ENCODE assay signal across 15 mouse cellular contexts in genomic region chr5:111791089-111791561, GRCm38 (mm10). TPM values are rescaled to one million over a fixed set of nuclear protein-coding genes. Genes with fewer than 3 reads are reported as not detected.
DNase-seq lines count a peak whose midpoint lies in the region; ATAC-seq lines count a peak whose summit lies in the region.
"Had no signal": no experiment of that assay in that cellular context is flagged by ENCODE, and none has a peak within 500 bp of the region (broad histone marks: within the 10 kb centered on the region; RNA-seq: fewer than 3 reads in every experiment).

No protein-coding gene starts in this region.

- no peak for DNase-seq in heart, adult 8-10 months (ENCODE audit: low spot score)
- DNase-seq in lung, postnatal 14 days = no peak
- DNase-seq in left cerebral cortex, adult 9 months (ENCODE audit: low spot score in 2 of 2) = peak; percentile 50 to 66
- peak; percentile 83 for DNase-seq in telencephalon, adult 2 months (ENCODE audit: low read depth, low spot score)
- DNase-seq in urinary bladder, postnatal 36 days (ENCODE audit: low spot score in 2 of 2) = no peak
- DNase-seq: adrenal gland, adult 2 months; cerebellum, postnatal 36 days; layer of hippocampus, postnatal 36 days; thymus, postnatal 25 days had no signal

- H3K4me2 ChIP-seq in heart, embryonic 12.5 days = no peak overlapping the region
- no peak overlapping the region for H3K4me2 ChIP-seq in lung, embryonic 15.5 days
- H3K4me2 ChIP-seq: embryonic facial prominence, embryonic 15.5 days; hindbrain, embryonic 14.5 days; liver, embryonic 15.5 days; midbrain, embryonic 11.5 days had no signal

- no peak for ATAC-seq in heart, embryonic 12.5 days (ENCODE audit: insufficient number of reproducible peaks, low FRiP score)
- ATAC-seq in lung, embryonic 15.5 days (ENCODE audit: borderline replicate concordance, extremely low read depth, low FRiP score, low TSS enrichment) = no peak

- H3K36me3 ChIP-seq in heart, embryonic 12.5 days = no peaks in the 10 kb centered on the region
- H3K36me3 ChIP-seq in lung, embryonic 15.5 days = no peaks in the 10 kb centered on the region
- H3K36me3 ChIP-seq: embryonic facial prominence, embryonic 15.5 days; liver, embryonic 15.5 days had no signal

- H3K4me3 ChIP-seq in heart, embryonic 12.5 days = no peak overlapping the region
- H3K4me3 ChIP-seq in lung, embryonic 15.5 days = no peak overlapping the region
- H3K4me3 ChIP-seq: embryonic facial prominence, embryonic 15.5 days; liver, embryonic 15.5 days had no signal

- H3K27me3 ChIP-seq in heart, embryonic 12.5 days (replicated peaks) = 0 out of 2 replicates have a peak, but pooled peaks cover under 1% of the 10 kb centered on the region
- H3K27me3 ChIP-seq in lung, embryonic 15.5 days = no peaks in the 10 kb centered on the region
- H3K27me3 ChIP-seq: embryonic facial prominence, embryonic 15.5 days; liver, embryonic 15.5 days had no signal

- no peak overlapping the region for H3K9ac ChIP-seq in heart, embryonic 12.5 days
- H3K9ac ChIP-seq in lung, embryonic 15.5 days = no peak overlapping the region
- H3K9ac ChIP-seq: embryonic facial prominence, embryonic 15.5 days; hindbrain, embryonic 14.5 days; liver, embryonic 15.5 days had no signal

- H3K4me1 ChIP-seq in heart, embryonic 12.5 days (replicated peaks) = peaks cover 54% of the 10 kb centered on the region
- peaks cover 26% of the 10 kb centered on the region for H3K4me1 ChIP-seq in lung, embryonic 15.5 days
- H3K4me1 ChIP-seq: liver, embryonic 15.5 days had no signal

- H3K9me3 ChIP-seq in heart, embryonic 12.5 days (replicated peaks) = no peaks in the 10 kb centered on the region
- H3K9me3 ChIP-seq in lung, embryonic 15.5 days = no peaks in the 10 kb centered on the region
- H3K9me3 ChIP-seq: embryonic facial prominence, embryonic 15.5 days; liver, embryonic 15.5 days had no signal

- WGBS in heart, embryonic 12.5 days = 34% methylated on average over 5 of the region's 5 CpGs
- WGBS in lung, embryonic 15.5 days = 65% methylated on average over 5 of the region's 5 CpGs

- H3K27ac ChIP-seq in heart, embryonic 12.5 days (ENCODE audit: poor library complexity, severe bottlenecking) = peak overlapping the region; percentile 57
- H3K27ac ChIP-seq in lung, embryonic 15.5 days = peak overlapping the region; percentile 11; the same call in 1 of the 2 replicates
- H3K27ac ChIP-seq: embryonic facial prominence, embryonic 15.5 days; hindbrain, embryonic 14.5 days; liver, embryonic 15.5 days had no signal

RNA-seq across cellular contexts. Expression of gene Gm26897, which starts 57.4 kb away (rescaled TPM):
- polyA plus RNA-seq in heart, embryonic 12.5 days (2016; fragmentation: Nextera tagmentation; extraction: Ambion mirVana) = not detected in 2 replicates
- not detected for total RNA-seq in heart, adult 8-10 months (2022)
- not detected in 2 replicates for polyA plus RNA-seq in lung, embryonic 15.5 days (2015; fragmentation: Nextera tagmentation; extraction: Ambion mirVana)
- total RNA-seq: adrenal gland, adult 2 months; layer of hippocampus, postnatal 36 days had no signal
- polyA plus RNA-seq: adrenal gland, adult 2 months; embryonic facial prominence, embryonic 15.5 days; hindbrain, embryonic 14.5 days; liver, embryonic 15.5 days; midbrain, embryonic 11.5 days had no signal

Comparison
In these comparisons a context has a peak if more than half of its experiments do, and no peak if none do; other contexts are left out.
1. DNase-seq: peak in left cerebral cortex, adult 9 months (2 of 2) and telencephalon, adult 2 months (single experiment); none in heart, adult 8-10 months (single experiment), lung, postnatal 14 days (single experiment) and urinary bladder, postnatal 36 days (0 of 2).